Mouse (Mus musculus) limb, embryonic 12.5 days (tissue): Measurements from ENCODE around the gene Fbxo9. TPM values are rescaled to one million over a fixed set of nuclear protein-coding genes. Genes with fewer than 3 reads are reported as not detected.

Experiments
- ATAC-seq: fragments of 200-750 bp; cut with Nextera tagmentation; 2 replicates; pipeline ENCODE4 v1.8.0; 2017; ENCODE audit warnings: low read depth, moderate TSS enrichment; ENCODE audit not compliant: insufficient number of reproducible peaks, insufficient read depth, low FRiP score, low TSS enrichment
- H3K27ac ChIP-seq: fragments of 300-500 bp; sonication (generic); 2 replicates; pipeline ENCODE4 v1.5.1; 2016; ENCODE audit warnings: mild to moderate bottlenecking, moderate library complexity
- H3K27me3 ChIP-seq: fragments of 300-500 bp; sonication (generic); 2 replicates; pipeline ENCODE4 v1.6.1; 2016; ENCODE audit warnings: mild to moderate bottlenecking, moderate library complexity
- H3K36me3 ChIP-seq: fragments of 300-500 bp; sonication (generic); 2 replicates; pipeline ENCODE4 v1.6.1; 2016; ENCODE audit warnings: mild to moderate bottlenecking, moderate library complexity
- H3K4me1 ChIP-seq: fragments of 300-500 bp; sonication (generic); replicated peaks from 2 replicates; pipeline ENCODE4 v1.6.1; 2016
- H3K4me2 ChIP-seq: fragments of 300-500 bp; sonication (generic); 2 replicates; pipeline ENCODE4 v1.6.1; 2016; ENCODE audit warnings: mild to moderate bottlenecking, moderate library complexity
- H3K4me3 ChIP-seq: fragments of 300-500 bp; sonication (generic); replicated peaks from 2 replicates; pipeline ENCODE4 v1.5.1; 2016; ENCODE audit warnings: mild to moderate bottlenecking
- H3K9ac ChIP-seq: fragments of 300-500 bp; sonication (generic); replicated peaks from 2 replicates; pipeline ENCODE4 v1.6.1; 2016; ENCODE audit warnings: mild to moderate bottlenecking, moderate library complexity
- H3K9me3 ChIP-seq: fragments of 300-500 bp; sonication (generic); 2 replicates; pipeline ENCODE4 v1.6.1; 2016; ENCODE audit warnings: mild to moderate bottlenecking, moderate library complexity
- WGBS: fragments of 180-500 bp; shearing (Covaris S2); methylation state at CpG from one replicate; pipeline ENCODE4 v1.1.7; 2016; 5-methylcytosine and 5-hydroxymethylcytosine counted together
- polyA plus RNA-seq: library from polyadenylated mRNA; unstranded; fragments of >200 nt; fragmentation: Nextera tagmentation; extraction: Ambion mirVana; gene quantifications from 2 replicates; pipeline ENCODE4 v1.2.1, GENCODE M21; 2016

The Fbxo9 gene
- polyA plus RNA-seq, 1 experiment from 2014 or later, result 40.6 TPM

GRCm38 (mm10) chr9:78107912-78108795, 711 bp downstream of the Fbxo9 start:
- H3K36me3 ChIP-seq, result peaks cover 12% of the 10 kb centered on the region
- peak overlapping the region; percentile 92 for H3K9ac ChIP-seq
- peaks cover 22% of the 10 kb centered on the region for H3K4me1 ChIP-seq
- under 1% methylated on average over 88 of the region's 88 CpGs for WGBS
- ATAC-seq, result peak; percentile 77
- H3K4me3 ChIP-seq, result peak overlapping the region; percentile 90
- peak overlapping the region; percentile 95 for H3K27ac ChIP-seq
- peak overlapping the region; percentile 79 for H3K4me2 ChIP-seq
- no peaks in the 10 kb centered on the region for H3K9me3 ChIP-seq
- no peaks in the 10 kb centered on the region for H3K27me3 ChIP-seq

GRCm38 (mm10) chr9:78107582-78107911, 1.3 kb downstream of the Fbxo9 start:
- Histone ChIP-seq H3K4me3 (peak overlapping the region; percentile 90), H3K27me3 (no peaks in the 10 kb centered on the region), H3K4me2 (peak overlapping the region; percentile 79), H3K27ac (peak overlapping the region; percentile 95; the same call in 1 of the 2 replicates), H3K36me3 (peaks cover 13% of the 10 kb centered on the region), H3K4me1 (peaks cover 22% of the 10 kb centered on the region), H3K9ac (peak overlapping the region; percentile 92), H3K9me3 (no peaks in the 10 kb centered on the region)
- 25% methylated on average over 6 of the region's 6 CpGs for WGBS
- ATAC-seq, result 0 out of 2 replicates have a peak, but pooled peaks have one; percentile 12

- no peak for ATAC-seq
- peaks cover 22% of the 10 kb centered on the region for H3K4me1 ChIP-seq
- H3K9ac ChIP-seq, result no peak overlapping the region
- H3K27me3 ChIP-seq, result no peaks in the 10 kb centered on the region
- peak overlapping the region; percentile 79 for H3K4me2 ChIP-seq
- no peak overlapping the region for H3K27ac ChIP-seq
- peaks cover 16% of the 10 kb centered on the region for H3K36me3 ChIP-seq
- WGBS, result 73% methylated on average over 4 of the region's 4 CpGs
- no peak overlapping the region for H3K4me3 ChIP-seq
- H3K9me3 ChIP-seq, result no peaks in the 10 kb centered on the region
Observed at GRCm38 (mm10) chr9:78106821-78107220, 2.0 kb downstream of the Fbxo9 start.

GRCm38 (mm10) chr9:78105501-78105932, 3.3 kb downstream of the Fbxo9 start:
- no peaks in the 10 kb centered on the region for H3K27me3 ChIP-seq
- H3K4me2 ChIP-seq, result no peak overlapping the region
- H3K4me1 ChIP-seq, result peaks cover 20% of the 10 kb centered on the region
- no peak overlapping the region for H3K4me3 ChIP-seq
- 77% methylated on average over 6 of the region's 6 CpGs for WGBS
- H3K9me3 ChIP-seq, result no peaks in the 10 kb centered on the region
- H3K36me3 ChIP-seq, result peaks cover 28% of the 10 kb centered on the region
- no peak overlapping the region for H3K9ac ChIP-seq
- no peak overlapping the region for H3K27ac ChIP-seq
- ATAC-seq, result no peak

GRCm38 (mm10) chr9:78104973-78105372, 3.9 kb downstream of the Fbxo9 start:
- Histone ChIP-seq H3K27ac (no peak overlapping the region), H3K27me3 (no peaks in the 10 kb centered on the region), H3K4me2 (no peak overlapping the region), H3K9me3 (no peaks in the 10 kb centered on the region), H3K9ac (no peak overlapping the region), H3K36me3 (peaks cover 33% of the 10 kb centered on the region), H3K4me3 (no peak overlapping the region), H3K4me1 (peaks cover 20% of the 10 kb centered on the region)
- no peak for ATAC-seq
- WGBS, result 91% methylated on average over 6 of the region's 6 CpGs

GRCm38 (mm10) chr9:78103965-78104560, 4.8 kb downstream of the Fbxo9 start:
- H3K36me3 ChIP-seq, result peaks cover 36% of the 10 kb centered on the region
- no peaks in the 10 kb centered on the region for H3K27me3 ChIP-seq
- H3K9ac ChIP-seq, result no peak overlapping the region
- 91% methylated on average over 8 of the region's 8 CpGs for WGBS
- no peak for ATAC-seq
- peaks cover 12% of the 10 kb centered on the region; the same call in 1 of the 2 replicates for H3K4me1 ChIP-seq
- H3K27ac ChIP-seq, result no peak overlapping the region
- no peak overlapping the region for H3K4me2 ChIP-seq
- H3K4me3 ChIP-seq, result no peak overlapping the region
- H3K9me3 ChIP-seq, result no peaks in the 10 kb centered on the region

GRCm38 (mm10) chr9:78101431-78101830, 7.4 kb downstream of the Fbxo9 start:
- Histone ChIP-seq H3K9me3 (peaks cover 3% of the 10 kb centered on the region; the same call in 1 of the 2 replicates), H3K27ac (no peak overlapping the region), H3K4me2 (no peak overlapping the region), H3K9ac (no peak overlapping the region), H3K27me3 (no peaks in the 10 kb centered on the region), H3K4me3 (no peak overlapping the region), H3K36me3 (peaks cover 61% of the 10 kb centered on the region), H3K4me1 (peaks cover 4% of the 10 kb centered on the region; the same call in 1 of the 2 replicates)
- 70% methylated on average over 4 of the region's 4 CpGs for WGBS
- ATAC-seq, result no peak

GRCm38 (mm10) chr9:78100956-78101355, 7.9 kb downstream of the Fbxo9 start:
- Histone ChIP-seq H3K4me2 (no peak overlapping the region), H3K4me3 (no peak overlapping the region), H3K27me3 (no peaks in the 10 kb centered on the region), H3K27ac (no peak overlapping the region), H3K9ac (no peak overlapping the region), H3K9me3 (peaks cover 3% of the 10 kb centered on the region; the same call in 1 of the 2 replicates), H3K36me3 (peaks cover 62% of the 10 kb centered on the region), H3K4me1 (peaks cover 4% of the 10 kb centered on the region; the same call in 1 of the 2 replicates)
- 77% methylated on average over 5 of the region's 5 CpGs for WGBS
- no peak for ATAC-seq

- H3K4me2 ChIP-seq, result no peak overlapping the region
- H3K27ac ChIP-seq, result no peak overlapping the region
- no peak overlapping the region for H3K9ac ChIP-seq
- peaks cover 3% of the 10 kb centered on the region; the same call in 1 of the 2 replicates for H3K9me3 ChIP-seq
- no peak overlapping the region for H3K4me3 ChIP-seq
- peaks cover 69% of the 10 kb centered on the region for H3K36me3 ChIP-seq
- H3K27me3 ChIP-seq, result no peaks in the 10 kb centered on the region
- no peak for ATAC-seq
- 98% methylated on average over 6 of the region's 6 CpGs for WGBS
- H3K4me1 ChIP-seq, result no peaks in the 10 kb centered on the region
Observed at GRCm38 (mm10) chr9:78096376-78096775, 12.5 kb downstream of the Fbxo9 start.

GRCm38 (mm10) chr9:78095686-78096085, 13.2 kb downstream of the Fbxo9 start:
- Histone ChIP-seq H3K27ac (no peak overlapping the region), H3K9me3 (peaks cover 3% of the 10 kb centered on the region; the same call in 1 of the 2 replicates), H3K36me3 (peaks cover 68% of the 10 kb centered on the region), H3K4me2 (no peak overlapping the region), H3K9ac (no peak overlapping the region), H3K4me1 (no peaks in the 10 kb centered on the region), H3K27me3 (no peaks in the 10 kb centered on the region), H3K4me3 (no peak overlapping the region)
- 94% methylated on average over 12 of the region's 12 CpGs for WGBS
- no peak for ATAC-seq

GRCm38 (mm10) chr9:78090596-78090995, 18.3 kb downstream of the Fbxo9 start:
- no peaks in the 10 kb centered on the region for H3K27me3 ChIP-seq
- no peaks in the 10 kb centered on the region for H3K9me3 ChIP-seq
- H3K4me1 ChIP-seq, result no peaks in the 10 kb centered on the region
- no peak overlapping the region for H3K4me3 ChIP-seq
- no peak overlapping the region for H3K9ac ChIP-seq
- no peak overlapping the region for H3K4me2 ChIP-seq
- ATAC-seq, result no peak
- 97% methylated on average over 3 of the region's 3 CpGs for WGBS
- H3K36me3 ChIP-seq, result peaks cover 67% of the 10 kb centered on the region
- H3K27ac ChIP-seq, result no peak overlapping the region
